ENCODE assay signal across 23 mouse cellular contexts in the genomic region with DNA sequence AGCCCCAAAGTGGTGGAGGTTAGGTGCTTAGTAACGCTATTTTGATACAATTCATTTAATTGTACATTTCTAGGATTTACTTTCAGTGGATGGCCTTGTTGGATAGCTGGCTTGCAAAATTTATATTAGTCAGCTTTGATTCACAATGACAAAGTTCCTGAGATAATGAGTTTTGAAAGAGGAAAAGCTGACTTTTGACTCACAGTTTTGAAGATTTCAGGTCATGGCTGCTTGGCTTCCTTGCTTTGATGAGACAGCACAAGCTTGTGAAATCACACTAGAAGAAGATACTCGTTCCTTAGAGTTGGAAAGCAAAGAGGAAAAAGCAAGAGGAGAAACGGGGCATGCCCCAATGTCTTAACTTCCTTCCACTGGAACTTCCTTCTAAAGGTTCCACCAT. TPM values are rescaled to one million over a fixed set of nuclear protein-coding genes. Genes with fewer than 3 reads are reported as not detected.
"Had no signal": no experiment of that assay in that cellular context is flagged by ENCODE, and none has a peak within 500 bp of the region (broad histone marks: within the 10 kb centered on the region; RNA-seq: fewer than 3 reads in every experiment).

No protein-coding gene starts in this region.

- DNase-seq: liver, postnatal 0 days; lung, adult 2 months; lung, postnatal 14 days; lung, postnatal 36 days; right cerebral cortex, postnatal 14 days; thymus, adult 2 months; thymus, postnatal 25 days; thymus, postnatal 4 days had no signal

- H3K4me3 ChIP-seq: lung, embryonic 15.5 days; megakaryocyte, embryonic 14.5 days; midbrain, embryonic 13.5 days; midbrain, embryonic 15.5 days; neural tube, embryonic 12.5 days; stomach, embryonic 15.5 days had no signal

- H3K9ac ChIP-seq: liver, postnatal 0 days; lung, embryonic 15.5 days; midbrain, embryonic 13.5 days; midbrain, embryonic 15.5 days; neural tube, embryonic 12.5 days; stomach, embryonic 15.5 days had no signal

- H3K36me3 ChIP-seq: lung, embryonic 15.5 days; midbrain, embryonic 13.5 days; midbrain, embryonic 15.5 days; neural tube, embryonic 12.5 days; stomach, embryonic 15.5 days had no signal

- H3K27ac ChIP-seq: lung, embryonic 15.5 days; midbrain, embryonic 13.5 days; midbrain, embryonic 15.5 days; neural tube, embryonic 12.5 days; stomach, embryonic 15.5 days had no signal

- H3K4me2 ChIP-seq: lung, embryonic 15.5 days; midbrain, embryonic 11.5 days; midbrain, embryonic 13.5 days; midbrain, embryonic 15.5 days; neural tube, embryonic 12.5 days; stomach, embryonic 15.5 days had no signal

- H3K9me3 ChIP-seq: lung, embryonic 15.5 days; megakaryocyte, embryonic 14.5 days; midbrain, embryonic 13.5 days; midbrain, embryonic 15.5 days; neural tube, embryonic 12.5 days; stomach, embryonic 15.5 days had no signal

- ATAC-seq: liver, postnatal 0 days; lung, postnatal 0 days; midbrain, embryonic 13.5 days; midbrain, embryonic 15.5 days had no signal

RNA-seq across cellular contexts. Expression of a gene that starts 10.4 kb away (rescaled TPM):
- total RNA-seq: monocyte, adult 5-6 weeks; neutrophil, adult 5-6 weeks had no signal
- polyA plus RNA-seq: liver, postnatal 0 days had no signal

RNA-seq across cellular contexts. Expression of a gene that starts 24.2 kb away (rescaled TPM):
- total RNA-seq: midbrain, postnatal 0 days had no signal
- polyA plus RNA-seq: midbrain, embryonic 11.5 days; midbrain, embryonic 13.5 days; midbrain, embryonic 15.5 days; midbrain, postnatal 0 days; neural tube, embryonic 12.5 days; neural tube, embryonic 14.5 days; testis, adult 2 months had no signal

RNA-seq across cellular contexts. Expression of a gene that starts 36.2 kb away (rescaled TPM):
- total RNA-seq: monocyte, adult 5-6 weeks had no signal
- polyA plus RNA-seq: lung, adult 2 months; lung, embryonic 15.5 days; lung, postnatal 0 days; midbrain, embryonic 13.5 days; stomach, embryonic 15.5 days; stomach, postnatal 0 days; testis, adult 2 months; thymus, adult 2 months; urinary bladder, adult 2 months had no signal

RNA-seq across cellular contexts. Expression of a gene that starts 45.5 kb away (rescaled TPM):
- total RNA-seq: monocyte, adult 5-6 weeks had no signal
